Mouse (Mus musculus): ENCODE results near the gene Wdr64. TPM values are rescaled to one million over a fixed set of nuclear protein-coding genes. Genes with fewer than 3 reads are reported as not detected.

The Wdr64 gene
- not detected in 2 replicates for polyA plus RNA-seq (2014; fragmentation: Nextera tagmentation; extraction: Ambion mirVana)

- ATAC-seq (replicated peaks; ENCODE audit: low FRiP score) (no peak), DNase-seq (ENCODE audit: low spot score) (no peak)
- Histone ChIP-seq H3K27me3 (replicated peaks; ENCODE audit: control insufficient read depth, insufficient read depth, low read length) (no peaks in the 10 kb centered on the region), H3K4me2 (no peak within 1 kb of the TSS), H3K36me3 (ENCODE audit: control insufficient read depth, insufficient read depth, low read length) (no peaks in the 10 kb centered on the region), H3K27ac (ENCODE audit: low read depth, low read length) (no peak within 1 kb of the TSS), H3K4me3 (ENCODE audit: low read depth, low read length) (no peak within 1 kb of the TSS), H3K9ac (ENCODE audit: low read depth, low read length) (no peak within 1 kb of the TSS), H3K4me1 (replicated peaks; ENCODE audit: control insufficient read depth, insufficient read depth, low read length) (peaks cover 2% of the 10 kb centered on the region; the same call in 1 of the 2 replicates), H3K9me3 (ENCODE audit: control insufficient read depth, low read length) (no peaks in the 10 kb centered on the region)
- WGBS: 74% methylated on average over 1 of the region's 1 CpGs
Measured at GRCm38 (mm10) chr1:175698293-175698692, at the start of gene Wdr64. Gene Wdr64, plus strand, starts transcription at chr1:175698593.

GRCm38 (mm10) chr1:175648615-175649014, 49.8 kb upstream of the Wdr64 start:
- Histone ChIP-seq H3K27me3 (replicated peaks; ENCODE audit: control insufficient read depth, insufficient read depth, low read length) (no peaks in the 10 kb centered on the region), H3K9me3 (ENCODE audit: control insufficient read depth, low read length) (no peaks in the 10 kb centered on the region), H3K9ac (ENCODE audit: low read depth, low read length) (no peak overlapping the region), H3K27ac (ENCODE audit: low read depth, low read length) (no peak overlapping the region), H3K4me1 (replicated peaks; ENCODE audit: control insufficient read depth, insufficient read depth, low read length) (no peaks in the 10 kb centered on the region), H3K4me3 (ENCODE audit: low read depth, low read length) (no peak overlapping the region), H3K36me3 (ENCODE audit: control insufficient read depth, insufficient read depth, low read length) (no peaks in the 10 kb centered on the region), H3K4me2 (no peak overlapping the region)
- WGBS: 86% methylated on average over 4 of the region's 4 CpGs
- no peak for ATAC-seq (replicated peaks; ENCODE audit: low FRiP score)
- no peak for DNase-seq (ENCODE audit: low spot score)

- H3K4me1 ChIP-seq (replicated peaks; ENCODE audit: control insufficient read depth, insufficient read depth, low read length): no peaks in the 10 kb centered on the region
- WGBS: 83% methylated on average over 4 of the region's 4 CpGs
- H3K9me3 ChIP-seq (ENCODE audit: control insufficient read depth, low read length): no peaks in the 10 kb centered on the region
- H3K4me2 ChIP-seq: no peak overlapping the region
- H3K27me3 ChIP-seq (replicated peaks; ENCODE audit: control insufficient read depth, insufficient read depth, low read length): no peaks in the 10 kb centered on the region
- ATAC-seq (replicated peaks; ENCODE audit: low FRiP score) (no peak), DNase-seq (ENCODE audit: low spot score) (no peak)
- no peaks in the 10 kb centered on the region for H3K36me3 ChIP-seq (ENCODE audit: control insufficient read depth, insufficient read depth, low read length)
- H3K27ac ChIP-seq (ENCODE audit: low read depth, low read length): no peak overlapping the region
- no peak overlapping the region for H3K9ac ChIP-seq (ENCODE audit: low read depth, low read length)
- no peak overlapping the region for H3K4me3 ChIP-seq (ENCODE audit: low read depth, low read length)
Measured at GRCm38 (mm10) chr1:175659900-175660299, 38.5 kb upstream of the Wdr64 start.

GRCm38 (mm10) chr1:175668666-175669405, 29.6 kb upstream of the Wdr64 start:
- DNase-seq (ENCODE audit: low spot score) (no peak), ATAC-seq (replicated peaks; ENCODE audit: low FRiP score) (peak; percentile 58; the same call in 1 of the 2 replicates)
- Histone ChIP-seq H3K4me2 (no peak overlapping the region), H3K36me3 (ENCODE audit: control insufficient read depth, insufficient read depth, low read length) (no peaks in the 10 kb centered on the region), H3K9ac (ENCODE audit: low read depth, low read length) (no peak overlapping the region), H3K27ac (ENCODE audit: low read depth, low read length) (no peak overlapping the region), H3K27me3 (replicated peaks; ENCODE audit: control insufficient read depth, insufficient read depth, low read length) (no peaks in the 10 kb centered on the region), H3K4me3 (ENCODE audit: low read depth, low read length) (no peak overlapping the region), H3K9me3 (ENCODE audit: control insufficient read depth, low read length) (no peaks in the 10 kb centered on the region), H3K4me1 (replicated peaks; ENCODE audit: control insufficient read depth, insufficient read depth, low read length) (no peaks in the 10 kb centered on the region)
- WGBS: 72% methylated on average over 5 of the region's 5 CpGs

GRCm38 (mm10) chr1:175669456-175669855, 28.9 kb upstream of the Wdr64 start:
- H3K9ac ChIP-seq (ENCODE audit: low read depth, low read length): no peak overlapping the region
- H3K4me1 ChIP-seq (replicated peaks; ENCODE audit: control insufficient read depth, insufficient read depth, low read length): no peaks in the 10 kb centered on the region
- H3K4me2 ChIP-seq: no peak overlapping the region
- ATAC-seq (replicated peaks; ENCODE audit: low FRiP score): no peak
- H3K27me3 ChIP-seq (replicated peaks; ENCODE audit: control insufficient read depth, insufficient read depth, low read length): no peaks in the 10 kb centered on the region
- no peaks in the 10 kb centered on the region for H3K9me3 ChIP-seq (ENCODE audit: control insufficient read depth, low read length)
- H3K4me3 ChIP-seq (ENCODE audit: low read depth, low read length): no peak overlapping the region
- 91% methylated on average over 3 of the region's 3 CpGs for WGBS
- no peaks in the 10 kb centered on the region for H3K36me3 ChIP-seq (ENCODE audit: control insufficient read depth, insufficient read depth, low read length)
- H3K27ac ChIP-seq (ENCODE audit: low read depth, low read length): no peak overlapping the region
- DNase-seq (ENCODE audit: low spot score): no peak

GRCm38 (mm10) chr1:175670042-175670441, 28.4 kb upstream of the Wdr64 start:
- WGBS: 84% methylated on average over 7 of the region's 7 CpGs
- H3K36me3 ChIP-seq (ENCODE audit: control insufficient read depth, insufficient read depth, low read length): no peaks in the 10 kb centered on the region
- no peak overlapping the region for H3K27ac ChIP-seq (ENCODE audit: low read depth, low read length)
- no peaks in the 10 kb centered on the region for H3K27me3 ChIP-seq (replicated peaks; ENCODE audit: control insufficient read depth, insufficient read depth, low read length)
- DNase-seq (ENCODE audit: low spot score) (no peak), ATAC-seq (replicated peaks; ENCODE audit: low FRiP score) (no peak)
- H3K4me2 ChIP-seq: no peak overlapping the region
- H3K9me3 ChIP-seq (ENCODE audit: control insufficient read depth, low read length): no peaks in the 10 kb centered on the region
- H3K9ac ChIP-seq (ENCODE audit: low read depth, low read length): no peak overlapping the region
- no peaks in the 10 kb centered on the region for H3K4me1 ChIP-seq (replicated peaks; ENCODE audit: control insufficient read depth, insufficient read depth, low read length)
- no peak overlapping the region for H3K4me3 ChIP-seq (ENCODE audit: low read depth, low read length)

- Histone ChIP-seq H3K4me1 (replicated peaks; ENCODE audit: control insufficient read depth, insufficient read depth, low read length) (no peaks in the 10 kb centered on the region), H3K27ac (ENCODE audit: low read depth, low read length) (no peak overlapping the region), H3K27me3 (replicated peaks; ENCODE audit: control insufficient read depth, insufficient read depth, low read length) (no peaks in the 10 kb centered on the region), H3K9me3 (ENCODE audit: control insufficient read depth, low read length) (no peaks in the 10 kb centered on the region), H3K4me2 (no peak overlapping the region), H3K36me3 (ENCODE audit: control insufficient read depth, insufficient read depth, low read length) (no peaks in the 10 kb centered on the region), H3K9ac (ENCODE audit: low read depth, low read length) (no peak overlapping the region), H3K4me3 (ENCODE audit: low read depth, low read length) (no peak overlapping the region)
- ATAC-seq (replicated peaks; ENCODE audit: low FRiP score): no peak
- DNase-seq (ENCODE audit: low spot score): no peak
- 18% methylated on average over 1 of the region's 1 CpGs for WGBS
Measured at GRCm38 (mm10) chr1:175671626-175672025, 26.8 kb upstream of the Wdr64 start.

GRCm38 (mm10) chr1:175673563-175674325, 24.6 kb upstream of the Wdr64 start:
- 76% methylated on average over 7 of the region's 7 CpGs for WGBS

More at GRCm38 (mm10) chr1:175673563-175674325, 24.6 kb upstream of the Wdr64 start:
- no peaks in the 10 kb centered on the region for H3K36me3 ChIP-seq (ENCODE audit: control insufficient read depth, insufficient read depth, low read length)
- no peaks in the 10 kb centered on the region for H3K27me3 ChIP-seq (replicated peaks; ENCODE audit: control insufficient read depth, insufficient read depth, low read length)
- H3K4me2 ChIP-seq: no peak overlapping the region
- ATAC-seq (replicated peaks; ENCODE audit: low FRiP score) (no peak), DNase-seq (ENCODE audit: low spot score) (no peak)
- H3K27ac ChIP-seq (ENCODE audit: low read depth, low read length): no peak overlapping the region
- H3K4me1 ChIP-seq (replicated peaks; ENCODE audit: control insufficient read depth, insufficient read depth, low read length): no peaks in the 10 kb centered on the region
- H3K9me3 ChIP-seq (ENCODE audit: control insufficient read depth, low read length): no peaks in the 10 kb centered on the region
- H3K9ac ChIP-seq (ENCODE audit: low read depth, low read length): no peak overlapping the region
- H3K4me3 ChIP-seq (ENCODE audit: low read depth, low read length): no peak overlapping the region
